Mouse (Mus musculus): ENCODE measurements around the gene Clock. TPM values are rescaled to one million over a fixed set of nuclear protein-coding genes. Genes with fewer than 3 reads are reported as not detected.
A peak's percentile ranks its signal among the peaks of the same experiment; 100 is the strongest.

The Clock gene
- polyA plus RNA-seq, 1 experiment from 2014 or later: 7.9 TPM

GRCm38 (mm10) chr5:76187885-76188284 lies 116.7 kb downstream of the Clock start:
- no peak overlapping the region for H3K4me2 ChIP-seq (ENCODE audit: low read length)
- no peak overlapping the region for H3K4me3 ChIP-seq (replicated peaks; ENCODE audit: low read depth, low read length)
- no peaks in the 10 kb centered on the region for H3K36me3 ChIP-seq (ENCODE audit: insufficient read depth, low read length)
- H3K4me1 ChIP-seq (replicated peaks; ENCODE audit: insufficient read depth, low read length): peaks cover 13% of the 10 kb centered on the region; the same call in 1 of the 2 replicates
- no peak overlapping the region for H3K27ac ChIP-seq
- DNase-seq (ENCODE audit: low spot score) (no peak), ATAC-seq (replicated peaks; ENCODE audit: low FRiP score, low read depth) (no peak)
- 92% methylated on average over 5 of the region's 5 CpGs for WGBS
- TF ChIP-seq CTCF (IDR thresholded peaks at IDR 0.05; ENCODE audit: low read depth): no peak
- no peaks in the 10 kb centered on the region for H3K27me3 ChIP-seq (ENCODE audit: insufficient read depth, low read length)
- H3K9ac ChIP-seq (ENCODE audit: low read depth, low read length): no peak overlapping the region
- no peaks in the 10 kb centered on the region for H3K9me3 ChIP-seq (replicated peaks; ENCODE audit: low read length)

GRCm38 (mm10) chr5:76184286-76185080 lies 120.1 kb downstream of the Clock start:
- Histone ChIP-seq H3K36me3 (ENCODE audit: insufficient read depth, low read length) (no peaks in the 10 kb centered on the region), H3K9me3 (replicated peaks; ENCODE audit: low read length) (no peaks in the 10 kb centered on the region), H3K4me2 (ENCODE audit: low read length) (peak overlapping the region; percentile 84), H3K4me1 (replicated peaks; ENCODE audit: insufficient read depth, low read length) (peaks cover 13% of the 10 kb centered on the region; the same call in 1 of the 2 replicates), H3K4me3 (replicated peaks; ENCODE audit: low read depth, low read length) (peak overlapping the region; percentile 87), H3K27me3 (ENCODE audit: insufficient read depth, low read length) (no peaks in the 10 kb centered on the region), H3K27ac (peak overlapping the region; percentile 97), H3K9ac (ENCODE audit: low read depth, low read length) (peak overlapping the region; percentile 91)
- ATAC-seq (replicated peaks; ENCODE audit: low FRiP score, low read depth): peak; percentile 86
- DNase-seq (ENCODE audit: low spot score): peak; percentile 82
- TF ChIP-seq CTCF (IDR thresholded peaks at IDR 0.05; ENCODE audit: low read depth): no peak
- WGBS: 4% methylated on average over 30 of the region's 38 CpGs

GRCm38 (mm10) chr5:76183750-76184261 lies 120.8 kb downstream of the Clock start, which contains the start of gene Tmem165:
TSS of gene Tmem165 (plus strand) at chr5:76183880.
- H3K9ac ChIP-seq (ENCODE audit: low read depth, low read length): peak within 1 kb of the TSS; percentile 91
- no peaks in the 10 kb centered on the region for H3K27me3 ChIP-seq (ENCODE audit: insufficient read depth, low read length)
- no peaks in the 10 kb centered on the region for H3K9me3 ChIP-seq (replicated peaks; ENCODE audit: low read length)
- ATAC-seq (replicated peaks; ENCODE audit: low FRiP score, low read depth) (peak; percentile 96), DNase-seq (ENCODE audit: low spot score) (peak; percentile 96)
- peaks cover 13% of the 10 kb centered on the region; the same call in 1 of the 2 replicates for H3K4me1 ChIP-seq (replicated peaks; ENCODE audit: insufficient read depth, low read length)
- TF ChIP-seq CTCF (IDR thresholded peaks at IDR 0.05; ENCODE audit: low read depth): no peak
- H3K4me3 ChIP-seq (replicated peaks; ENCODE audit: low read depth, low read length): peak within 1 kb of the TSS; percentile 87
- H3K27ac ChIP-seq: peak within 1 kb of the TSS; percentile 97
- H3K36me3 ChIP-seq (ENCODE audit: insufficient read depth, low read length): no peaks in the 10 kb centered on the region
- peak within 1 kb of the TSS; percentile 84 for H3K4me2 ChIP-seq (ENCODE audit: low read length)
- WGBS: 1% methylated on average over 59 of the region's 62 CpGs

- ATAC-seq (replicated peaks; ENCODE audit: low FRiP score, low read depth) (no peak), DNase-seq (ENCODE audit: low spot score) (no peak)
- Histone ChIP-seq H3K27me3 (ENCODE audit: insufficient read depth, low read length) (no peaks in the 10 kb centered on the region), H3K4me1 (replicated peaks; ENCODE audit: insufficient read depth, low read length) (peaks cover 13% of the 10 kb centered on the region; the same call in 1 of the 2 replicates), H3K9me3 (replicated peaks; ENCODE audit: low read length) (no peaks in the 10 kb centered on the region), H3K36me3 (ENCODE audit: insufficient read depth, low read length) (no peaks in the 10 kb centered on the region), H3K9ac (ENCODE audit: low read depth, low read length) (peak overlapping the region; percentile 91), H3K4me3 (replicated peaks; ENCODE audit: low read depth, low read length) (peak overlapping the region; percentile 87), H3K27ac (peak overlapping the region; percentile 97), H3K4me2 (ENCODE audit: low read length) (peak overlapping the region; percentile 84)
- no peak for TF ChIP-seq CTCF (IDR thresholded peaks at IDR 0.05; ENCODE audit: low read depth)
- 37% methylated on average over 17 of the region's 17 CpGs for WGBS
These were observed 121.4 kb downstream of the Clock start for GRCm38 (mm10) chr5:76183043-76183749.

DNA sequence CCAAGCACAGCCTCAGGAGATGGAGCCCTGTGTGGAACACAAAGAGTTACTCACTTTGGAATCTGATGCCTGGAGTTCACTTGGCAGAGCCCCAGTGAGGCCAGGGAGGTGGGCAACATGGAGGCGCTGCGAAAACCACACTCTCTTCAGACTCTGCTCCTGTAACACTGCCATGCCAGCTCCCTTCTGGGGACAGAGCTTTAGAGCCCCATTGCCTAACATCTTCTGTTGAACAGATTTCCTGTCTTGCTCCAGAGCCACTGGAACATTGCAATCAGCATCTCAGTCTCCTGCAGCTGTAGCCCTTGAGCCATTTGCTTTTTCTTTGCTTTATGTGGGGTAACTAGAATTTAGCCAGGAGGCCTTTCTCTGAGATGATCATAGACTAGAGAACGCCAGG lies 122.3 kb downstream of the Clock start:
- Histone ChIP-seq H3K36me3 (ENCODE audit: insufficient read depth, low read length) (no peaks in the 10 kb centered on the region), H3K4me2 (ENCODE audit: low read length) (no peak overlapping the region), H3K4me3 (replicated peaks; ENCODE audit: low read depth, low read length) (no peak overlapping the region), H3K27me3 (ENCODE audit: insufficient read depth, low read length) (no peaks in the 10 kb centered on the region), H3K9me3 (replicated peaks; ENCODE audit: low read length) (no peaks in the 10 kb centered on the region), H3K27ac (no peak overlapping the region), H3K9ac (ENCODE audit: low read depth, low read length) (no peak overlapping the region), H3K4me1 (replicated peaks; ENCODE audit: insufficient read depth, low read length) (peaks cover 8% of the 10 kb centered on the region; the same call in 1 of the 2 replicates)
- WGBS: 24% methylated on average over 3 of the region's 3 CpGs
- ATAC-seq (replicated peaks; ENCODE audit: low FRiP score, low read depth): no peak
- no peak for DNase-seq (ENCODE audit: low spot score)
- no peak for TF ChIP-seq CTCF (IDR thresholded peaks at IDR 0.05; ENCODE audit: low read depth)

DNA sequence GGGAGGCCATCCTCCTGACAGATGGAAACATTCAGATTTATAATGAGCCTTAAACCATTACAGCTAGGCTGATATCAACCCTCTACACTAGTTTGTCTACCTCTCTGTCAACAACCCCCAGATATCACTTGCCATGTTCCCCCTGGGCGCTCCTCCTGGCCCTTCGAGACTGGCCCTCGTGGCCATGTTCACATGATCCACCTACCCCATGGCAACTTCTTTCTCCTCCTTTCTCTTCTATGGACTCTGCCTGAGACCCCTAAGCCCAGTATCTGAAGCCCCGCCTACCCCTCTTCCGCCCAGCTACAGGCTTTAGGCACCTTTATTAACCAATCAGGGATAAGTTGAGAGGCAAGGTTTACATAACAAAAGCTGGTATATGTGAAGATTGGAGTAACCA lies 124.8 kb downstream of the Clock start:
- no peaks in the 10 kb centered on the region for H3K36me3 ChIP-seq (ENCODE audit: insufficient read depth, low read length)
- TF ChIP-seq CTCF (IDR thresholded peaks at IDR 0.05; ENCODE audit: low read depth): no peak

More for the DNA sequence above, 124.8 kb downstream of the Clock start:
- Histone ChIP-seq H3K27ac (no peak overlapping the region), H3K27me3 (ENCODE audit: insufficient read depth, low read length) (no peaks in the 10 kb centered on the region), H3K4me3 (replicated peaks; ENCODE audit: low read depth, low read length) (no peak overlapping the region), H3K9me3 (replicated peaks; ENCODE audit: low read length) (no peaks in the 10 kb centered on the region), H3K4me1 (replicated peaks; ENCODE audit: insufficient read depth, low read length) (no peaks in the 10 kb centered on the region; the same call in 1 of the 2 replicates), H3K9ac (ENCODE audit: low read depth, low read length) (no peak overlapping the region), H3K4me2 (ENCODE audit: low read length) (no peak overlapping the region)
- WGBS: 78% methylated on average over 5 of the region's 5 CpGs
- ATAC-seq (replicated peaks; ENCODE audit: low FRiP score, low read depth) (no peak), DNase-seq (ENCODE audit: low spot score) (no peak)

Measured in kidney, postnatal 0 days (tissue).